Mouse (Mus musculus) bone marrow macrophage, adult 2 months (primary cell): ENCODE measurements around the gene Chek2.

Source experiments
- CTCF ChIP-seq: IDR thresholded peaks from 2 replicates; pipeline ENCODE4 v1.5.1; 2012; ENCODE audit warnings: low read depth, mild to moderate bottlenecking, low read length, moderate library complexity
- POLR2A ChIP-seq: IDR thresholded peaks from 2 replicates; pipeline ENCODE4 v1.6.1; 2012; ENCODE audit warnings: mild to moderate bottlenecking, low read depth, low read length, borderline replicate concordance

GRCm38 (mm10) chr5:110794363-110794762 is 45.4 kb upstream of the Chek2 start:
- TF ChIP-seq CTCF (no peak), POLR2A (no peak)
